Mouse (Mus musculus) heart, embryonic 14.5 days (tissue): ENCODE results near the gene Heca. TPM values are rescaled to one million over a fixed set of nuclear protein-coding genes. Genes with fewer than 3 reads are reported as not detected.
"Not testable (repeated sequence)": the region's sequence is repeated elsewhere in the genome, so short reads cannot be mapped to it uniquely, and the experiment has no call there.

ENCODE experiments used
- ATAC-seq: fragments of 200-750 bp; cut with Nextera tagmentation; 2 replicates; pipeline ENCODE4 v1.8.0; 2017; ENCODE audit warnings: low read depth, moderate TSS enrichment; ENCODE audit not compliant: insufficient number of reproducible peaks, insufficient read depth, low FRiP score
- H3K27ac ChIP-seq, 2 experiments: fragments of 200-500 bp in 1 of 2; fragments of 300-500 bp in 1 of 2; sonication (generic) in 1 of 2; replicated peaks in 1 of 2; 2 replicates each; pipeline ENCODE4 v1.5.1; 2012 to 2014; ENCODE audit warnings: low read depth in 2 of 2, low read length in 2 of 2, control low read depth in 1 of 2, mild to moderate bottlenecking in 1 of 2, mixed read lengths in 1 of 2; ENCODE audit not compliant: control insufficient read depth in 1 of 2, insufficient read depth in 1 of 2
- H3K27me3 ChIP-seq: fragments of 300-500 bp; sonication (generic); 2 replicates; pipeline ENCODE4 v1.6.1; 2014; ENCODE audit warnings: mild to moderate bottlenecking, low read length, control low read depth; ENCODE audit not compliant: control insufficient read depth, insufficient read depth
- H3K36me3 ChIP-seq: fragments of 300-500 bp; sonication (generic); 2 replicates; pipeline ENCODE4 v1.6.1; 2014; ENCODE audit warnings: mild to moderate bottlenecking, control low read depth, low read length, mixed read lengths; ENCODE audit not compliant: control insufficient read depth, insufficient read depth
- H3K4me1 ChIP-seq, 2 experiments: fragments of 200-500 bp in 1 of 2; fragments of 300-500 bp in 1 of 2; sonication (generic) in 1 of 2; 2 replicates each; pipeline ENCODE4 v1.6.1; 2012 to 2014; ENCODE audit warnings: low read length in 2 of 2, control low read depth in 1 of 2, mixed read lengths in 1 of 2; ENCODE audit not compliant: control insufficient read depth in 2 of 2, insufficient read depth in 2 of 2
- H3K4me2 ChIP-seq: fragments of 300-500 bp; sonication (generic); 2 replicates; pipeline ENCODE4 v1.6.1; 2014; ENCODE audit warnings: mild to moderate bottlenecking, low read length
- H3K4me3 ChIP-seq, 2 experiments: fragments of 200-500 bp in 1 of 2; fragments of 300-500 bp in 1 of 2; sonication (generic) in 1 of 2; 2 replicates each; pipeline ENCODE4 v1.5.1; 2012 to 2014; ENCODE audit warnings: low read length in 2 of 2, mild to moderate bottlenecking in 2 of 2, control low read depth in 1 of 2, low read depth in 1 of 2, moderate library complexity in 1 of 2; ENCODE audit not compliant: control insufficient read depth in 1 of 2, insufficient read depth in 1 of 2
- H3K9ac ChIP-seq: fragments of 300-500 bp; sonication (generic); 2 replicates; pipeline ENCODE4 v1.6.1; 2014; ENCODE audit warnings: mild to moderate bottlenecking, low read length
- H3K9me3 ChIP-seq: fragments of 300-500 bp; sonication (generic); 2 replicates; pipeline ENCODE4 v1.6.1; 2016; ENCODE audit warnings: low read length, control low read depth; ENCODE audit not compliant: control insufficient read depth
- WGBS: fragments of 180-500 bp; shearing (Covaris S2); extraction: QIAGEN DNeasy Blood & Tissue Kit; methylation state at CpG from one replicate; pipeline ENCODE4 v1.1.7; 2014; 5-methylcytosine and 5-hydroxymethylcytosine counted together
- polyA plus RNA-seq: library from polyadenylated mRNA; unstranded; fragments of >200 nt; fragmentation: Nextera tagmentation; extraction: Ambion mirVana; gene quantifications from 2 replicates; pipeline ENCODE4 v1.2.1, GENCODE M21; 2014

The Heca gene
- polyA plus RNA-seq, 1 experiment from 2014 or later = 6.4 TPM

GRCm38 (mm10) chr10:17925200-17925599, 22.7 kb downstream of the Heca start:
- peaks cover 3 to 30% of the 10 kb centered on the region in 2 experiments for H3K4me1 ChIP-seq
- 0 out of 2 replicates have a peak, but pooled peaks cover 3% of the 10 kb centered on the region for H3K36me3 ChIP-seq
- no peak overlapping the region for H3K27ac ChIP-seq
- ATAC-seq = no peak
- H3K9ac ChIP-seq = no peak overlapping the region
- no peak overlapping the region for H3K4me3 ChIP-seq
- H3K27me3 ChIP-seq = no peaks in the 10 kb centered on the region
- no peak overlapping the region for H3K4me2 ChIP-seq
- 94% methylated on average over 3 of the region's 3 CpGs for WGBS
- H3K9me3 ChIP-seq = no peaks in the 10 kb centered on the region

DNA sequence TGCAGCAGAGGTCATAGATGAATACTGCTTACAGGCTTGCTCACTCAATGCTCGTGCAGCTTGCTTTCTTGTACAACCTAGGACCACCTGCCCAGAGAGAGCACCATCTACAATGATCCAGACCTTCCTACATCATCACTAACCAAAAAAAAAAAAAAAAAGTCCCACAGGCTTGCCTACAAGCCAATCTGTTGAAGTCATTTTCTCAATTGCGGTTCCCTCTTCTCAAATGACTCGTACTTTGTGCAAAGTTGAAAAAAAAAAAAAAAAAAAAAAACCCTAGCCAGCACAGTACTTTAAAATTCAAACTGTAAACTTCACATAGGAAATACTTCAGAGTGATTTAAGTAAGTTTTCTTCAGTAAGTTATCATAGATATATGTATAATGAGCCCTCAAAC, 23.7 kb downstream of the Heca start:
- no peak overlapping the region for H3K4me2 ChIP-seq
- no peak overlapping the region for H3K4me3 ChIP-seq
- 0 out of 2 replicates have a peak, but pooled peaks cover 3% of the 10 kb centered on the region for H3K36me3 ChIP-seq
- 63% methylated on average over 3 of the region's 3 CpGs for WGBS
- H3K4me1 ChIP-seq = peaks cover 3 to 24% of the 10 kb centered on the region in 2 experiments
- no peaks in the 10 kb centered on the region for H3K9me3 ChIP-seq
- H3K9ac ChIP-seq = no peak overlapping the region
- ATAC-seq = no peak
- no peaks in the 10 kb centered on the region for H3K27me3 ChIP-seq
- H3K27ac ChIP-seq = no peak overlapping the region

DNA sequence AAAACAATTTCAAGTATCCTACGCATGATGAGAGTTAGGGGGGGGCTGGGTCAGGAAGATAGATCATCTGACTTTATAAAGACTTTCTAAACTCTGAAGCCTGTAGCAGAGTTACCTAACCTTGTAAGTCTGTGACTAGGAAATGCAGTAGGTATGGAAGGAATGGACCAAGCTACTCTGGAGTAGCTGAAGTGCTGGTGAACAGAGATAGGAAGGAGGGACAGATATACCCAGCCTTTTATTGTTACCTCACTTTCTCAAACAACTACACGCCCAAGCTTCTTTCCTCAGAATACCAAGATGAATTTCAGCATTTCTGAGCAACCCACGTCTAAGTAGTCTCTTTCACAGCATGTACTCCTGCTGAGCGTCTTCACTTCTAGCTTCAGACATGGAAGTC, 26.5 kb downstream of the Heca start:
- Histone ChIP-seq H3K9me3 (no peaks in the 10 kb centered on the region), H3K36me3 (no peaks in the 10 kb centered on the region), H3K4me2 (no peak overlapping the region), H3K4me1 (peaks cover 0 to 23% of the 10 kb centered on the region in 2 experiments; a peak in 3 of 4 replicates), H3K9ac (no peak overlapping the region), H3K27me3 (no peaks in the 10 kb centered on the region), H3K27ac (no peak overlapping the region), H3K4me3 (no peak overlapping the region)
- ATAC-seq = no peak
- 72% methylated on average over 4 of the region's 4 CpGs for WGBS

GRCm38 (mm10) chr10:17919971-17920370, 27.9 kb downstream of the Heca start:
- H3K36me3 ChIP-seq = peaks cover 10% of the 10 kb centered on the region
- H3K9ac ChIP-seq = no peak overlapping the region
- H3K27me3 ChIP-seq = no peaks in the 10 kb centered on the region
- WGBS = 45% methylated on average over 5 of the region's 5 CpGs
- no peak overlapping the region for H3K27ac ChIP-seq
- H3K9me3 ChIP-seq = no peaks in the 10 kb centered on the region
- no peak overlapping the region for H3K4me3 ChIP-seq
- no peak overlapping the region for H3K4me2 ChIP-seq
- ATAC-seq = no peak
- H3K4me1 ChIP-seq = peaks cover 0 to 23% of the 10 kb centered on the region in 2 experiments; a peak in 3 of 4 replicates

- H3K9me3 ChIP-seq = no peaks in the 10 kb centered on the region
- H3K4me1 ChIP-seq = peaks cover 0 to 22% of the 10 kb centered on the region in 2 experiments; a peak in 3 of 4 replicates
- no peak overlapping the region for H3K27ac ChIP-seq
- ATAC-seq = no peak
- H3K4me3 ChIP-seq = no peak overlapping the region
- 58% methylated on average over 2 of the region's 2 CpGs for WGBS
- peaks cover 19% of the 10 kb centered on the region for H3K36me3 ChIP-seq
- no peak overlapping the region for H3K9ac ChIP-seq
- H3K27me3 ChIP-seq = no peaks in the 10 kb centered on the region
- H3K4me2 ChIP-seq = no peak overlapping the region
Measured at GRCm38 (mm10) chr10:17919032-17919431, 28.8 kb downstream of the Heca start.

DNA sequence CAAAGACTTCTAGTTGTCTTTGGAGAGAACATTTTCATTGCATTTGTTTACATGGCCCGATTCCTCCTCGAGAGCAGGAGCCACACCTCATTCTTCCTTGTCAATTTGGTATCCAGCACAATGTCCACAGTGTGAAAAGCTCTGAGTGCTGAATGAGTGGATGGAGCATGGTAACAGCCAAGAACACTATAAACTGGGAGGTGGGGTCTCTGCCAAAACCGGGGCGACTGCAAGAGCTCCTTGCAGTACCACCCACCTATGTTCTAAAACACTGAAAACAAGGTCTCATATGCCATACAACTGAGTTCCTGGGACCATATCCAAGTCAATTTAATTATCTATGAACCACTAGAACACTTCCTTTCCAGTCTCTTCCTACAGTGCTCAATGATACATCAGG, 39.1 kb downstream of the Heca start:
- H3K4me1 ChIP-seq = 0 out of 4 replicates have a peak, but pooled peaks cover 0 to 5% of the 10 kb centered on the region in 2 experiments
- H3K9ac ChIP-seq = no peak overlapping the region
- WGBS = 81% methylated on average over 4 of the region's 4 CpGs
- no peak overlapping the region for H3K27ac ChIP-seq
- no peaks in the 10 kb centered on the region for H3K27me3 ChIP-seq
- no peaks in the 10 kb centered on the region for H3K9me3 ChIP-seq
- no peak overlapping the region for H3K4me2 ChIP-seq
- peaks cover 47% of the 10 kb centered on the region for H3K36me3 ChIP-seq
- no peak overlapping the region for H3K4me3 ChIP-seq
- ATAC-seq = no peak

- not testable (repeated sequence) for H3K4me2 ChIP-seq, H3K4me3 ChIP-seq, ATAC-seq, H3K9ac ChIP-seq, H3K9me3 ChIP-seq, H3K27me3 ChIP-seq, H3K4me1 ChIP-seq, H3K27ac ChIP-seq
- peaks cover 56% of the 10 kb centered on the region for H3K36me3 ChIP-seq
- 45% methylated on average over 3 of the region's 3 CpGs for WGBS
Measured at GRCm38 (mm10) chr10:17906405-17906804, 41.5 kb downstream of the Heca start.

DNA sequence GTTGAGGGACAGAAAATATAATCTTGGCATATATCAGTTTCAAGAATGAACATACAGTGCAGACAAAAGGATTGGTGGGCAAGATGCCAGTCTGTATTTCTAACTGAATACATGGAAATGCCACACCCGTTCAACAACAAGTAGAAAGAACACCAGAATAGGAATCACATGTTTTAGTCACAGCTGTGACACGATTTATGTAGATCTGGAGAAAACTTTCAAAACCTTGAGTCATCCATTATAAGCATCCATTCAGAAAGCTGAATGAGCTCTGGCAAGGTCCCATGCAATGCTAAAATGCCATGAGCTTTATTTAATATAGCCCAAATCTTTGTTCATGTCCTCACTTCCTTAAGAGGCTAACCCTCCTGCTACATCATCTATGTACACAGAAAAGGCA, 44.4 kb downstream of the Heca start:
- Histone ChIP-seq H3K9ac (no peak overlapping the region), H3K4me1 (no peaks in the 10 kb centered on the region), H3K4me2 (no peak overlapping the region), H3K27ac (no peak overlapping the region), H3K9me3 (no peaks in the 10 kb centered on the region), H3K36me3 (peaks cover 68% of the 10 kb centered on the region), H3K27me3 (no peaks in the 10 kb centered on the region), H3K4me3 (no peak overlapping the region)
- ATAC-seq = no peak
- 80% methylated on average over 2 of the region's 2 CpGs for WGBS
